Mouse (Mus musculus) adrenal gland, adult 18-20 months (tissue): Measurements from ENCODE around the gene Kank2. TPM values are rescaled to one million over a fixed set of nuclear protein-coding genes. Genes with fewer than 3 reads are reported as not detected.

ENCODE experiments used
- DNase-seq, 2 experiments: peaks; one replicate each; pipeline ENCODE4 v3.0.0; 2021 to 2022; ENCODE audit warnings: low spot score in 2 of 2
- long read RNA-seq, 2 experiments: library from polyadenylated mRNA; stranded (forward); transcript quantifications; one replicate each; pipeline ENCODE4 v2.0.0; 2021
- total RNA-seq, 2 experiments: library from RNA; stranded (reverse); gene quantifications; 1 replicate in 1 of 2; 2 replicates in 1 of 2; pipeline ENCODE4 v1.2.3; 2021

The Kank2 gene
- total RNA-seq, result 10 to 100 TPM; 31.1 to 31.3 TPM
- long read RNA-seq, experiment 1, full-length matches to known transcripts, result 18 of 24 reads
- long read RNA-seq, experiment 1, partial matches to known transcripts, result 4 of 24 reads
- long read RNA-seq, experiment 1, other reads (novel, unspliced or antisense), result 2 of 24 reads
- long read RNA-seq, experiment 2, full-length matches to known transcripts, result 14 of 30 reads
- long read RNA-seq, experiment 2, partial matches to known transcripts, result 11 of 30 reads
- long read RNA-seq, experiment 2, other reads (novel, unspliced or antisense), result 5 of 30 reads

- peak; percentile 92 to 93 for DNase-seq
Observed at GRCm38 (mm10) chr9:21798345-21799009, at the start of gene Kank2. Gene Kank2, minus strand, starts transcription at chr9:21798744.

- no peak for DNase-seq
Observed at GRCm38 (mm10) chr9:21847926-21848325, 49.4 kb upstream of the Kank2 start.

- no peak for DNase-seq
Observed at GRCm38 (mm10) chr9:21847425-21847824, 48.9 kb upstream of the Kank2 start.

DNA sequence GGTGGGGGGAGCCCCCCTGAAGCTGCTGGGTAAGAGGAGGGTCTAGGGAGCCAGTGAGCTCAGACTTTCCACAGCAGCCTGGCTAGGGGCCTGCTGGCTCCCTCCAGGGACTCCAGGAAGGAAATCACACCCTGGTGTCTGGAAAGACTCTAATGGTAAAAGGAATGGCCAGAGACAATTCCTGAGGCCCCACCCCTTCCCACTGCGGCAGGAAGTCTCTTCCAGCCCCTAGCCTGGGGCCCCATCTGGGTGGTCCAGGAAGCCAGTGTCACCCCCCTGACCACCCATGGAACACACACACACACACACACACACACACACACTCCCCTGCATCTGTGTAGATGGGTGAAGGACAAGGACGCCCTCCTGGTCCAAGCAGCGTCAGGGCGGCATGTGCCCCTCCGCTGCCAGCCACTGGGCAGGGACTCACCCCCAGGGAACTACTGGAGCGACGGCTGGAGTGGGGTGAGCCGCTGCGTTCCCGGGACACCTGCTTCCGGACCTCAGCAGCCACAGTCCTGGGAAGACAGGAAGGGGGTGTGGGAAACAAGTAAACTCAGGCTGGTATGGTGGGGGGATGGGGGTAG is 48.3 kb upstream of the Kank2 start:
- DNase-seq, result no peak

DNA sequence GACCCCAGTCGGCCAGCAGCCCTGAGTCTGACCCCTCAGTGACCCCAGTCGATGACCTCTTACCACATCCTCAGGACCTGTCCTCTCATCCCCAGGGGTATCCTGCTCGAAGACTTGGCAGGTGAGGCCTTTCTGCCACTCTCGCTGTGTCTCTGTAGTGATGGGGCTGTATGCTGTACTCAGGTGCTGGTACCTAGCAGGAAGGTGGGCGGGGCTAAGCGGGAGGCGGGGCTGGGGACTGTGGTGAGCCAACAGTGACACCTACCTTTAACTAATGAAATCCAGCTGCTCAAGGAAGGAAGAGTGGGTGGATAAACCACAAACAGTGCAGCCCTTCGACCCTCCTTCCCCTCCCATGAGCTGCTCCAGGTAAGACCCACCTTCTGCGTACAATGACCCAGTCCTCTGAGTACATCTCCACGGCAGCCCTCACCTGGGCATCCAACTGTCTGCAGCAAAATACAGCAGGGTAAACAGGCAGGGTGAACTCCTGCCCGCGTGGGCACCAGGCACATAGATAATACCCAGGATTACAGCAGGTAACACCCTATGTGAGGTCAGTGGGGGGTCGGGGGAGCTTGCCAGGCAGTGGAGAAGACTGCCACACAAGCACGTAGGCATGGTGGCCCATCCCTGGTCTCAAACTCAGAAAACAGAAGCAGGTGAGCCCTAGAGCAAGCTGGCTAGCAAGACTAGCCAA is 47.0 kb upstream of the Kank2 start:
- DNase-seq, result no peak

DNA sequence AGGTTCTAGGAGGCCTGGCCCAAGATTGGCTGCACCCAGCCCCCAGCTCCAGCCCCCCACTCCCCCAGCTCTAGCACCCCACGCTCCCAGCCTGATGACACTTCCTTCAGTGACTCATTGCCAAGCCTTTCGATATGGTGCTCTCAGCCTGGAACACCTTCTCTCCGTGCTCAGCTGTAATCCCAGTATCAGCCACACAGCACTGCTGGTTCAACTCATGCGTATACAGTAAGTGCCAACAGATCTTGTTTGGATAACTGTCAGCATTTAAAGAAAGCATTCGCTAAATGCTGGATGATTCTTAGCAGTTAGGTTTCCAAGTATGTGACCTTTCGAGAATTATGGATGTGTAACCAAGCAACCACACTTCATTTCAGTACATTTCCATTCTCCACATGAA is 44.5 kb upstream of the Kank2 start:
- DNase-seq, result no peak

DNA sequence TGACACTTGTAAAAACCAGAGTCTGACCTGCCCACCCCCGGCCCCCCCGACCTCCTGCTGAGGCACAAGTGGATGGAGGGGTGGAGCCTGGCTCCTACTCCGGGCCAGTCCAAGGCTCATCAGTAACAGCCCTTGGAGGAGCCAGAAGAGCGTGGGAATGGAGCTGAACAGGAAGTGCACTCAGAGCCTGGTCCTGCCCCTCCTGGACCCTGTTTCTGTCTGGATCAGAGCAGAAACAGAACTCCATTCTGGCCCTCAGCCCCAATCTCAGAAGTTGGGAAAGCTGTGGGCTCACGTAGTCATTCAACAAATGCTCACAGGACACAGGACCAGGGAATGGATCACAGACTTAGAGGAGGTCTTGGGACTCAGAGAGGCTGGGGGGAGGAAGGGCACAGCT is 43.8 kb upstream of the Kank2 start:
- DNase-seq, result no peak

GRCm38 (mm10) chr9:21841340-21841739 is 42.8 kb upstream of the Kank2 start:
- no peak for DNase-seq

DNA sequence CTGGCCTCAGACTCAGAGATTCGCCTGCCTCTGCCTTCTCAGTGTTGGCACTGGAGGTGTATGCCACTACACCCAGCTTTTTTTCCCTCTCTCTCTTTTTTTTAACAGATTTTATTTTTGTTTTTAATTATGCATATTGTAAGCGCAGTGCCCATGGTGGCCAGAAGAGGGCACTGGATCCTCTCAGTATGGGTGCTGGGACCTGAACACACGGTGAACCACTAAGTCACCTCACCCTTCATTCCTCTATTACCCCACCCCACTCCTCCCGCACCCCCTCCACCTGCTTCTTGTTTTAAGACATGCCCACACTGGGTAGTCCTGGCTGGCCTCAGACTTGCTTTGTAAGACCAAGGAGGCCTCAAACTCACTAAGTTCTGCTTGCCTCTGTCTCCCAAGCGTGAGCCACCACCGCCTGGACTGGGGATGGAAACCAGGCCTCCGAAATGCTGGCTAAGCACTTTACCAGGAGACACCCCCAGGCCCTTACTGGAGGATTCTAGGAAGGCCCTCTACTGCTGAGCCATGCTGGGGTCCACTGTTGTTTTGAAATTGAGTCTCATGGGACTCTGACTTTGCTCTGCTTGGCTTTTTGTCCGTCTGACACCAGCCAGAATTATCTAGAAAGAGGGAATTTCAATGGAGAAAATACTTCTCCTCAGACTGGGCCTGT is 41.7 kb upstream of the Kank2 start:
- DNase-seq, result peak in 1 of 2 experiments; percentile 62

- no peak for DNase-seq
Observed at GRCm38 (mm10) chr9:21837690-21838089, 39.1 kb upstream of the Kank2 start.

- peak; percentile 50 to 55 for DNase-seq
Observed at GRCm38 (mm10) chr9:21835258-21835912, 36.8 kb upstream of the Kank2 start, which contains the start of gene Angptl8. Gene Angptl8, plus strand, starts transcription at chr9:21835510.

DNA sequence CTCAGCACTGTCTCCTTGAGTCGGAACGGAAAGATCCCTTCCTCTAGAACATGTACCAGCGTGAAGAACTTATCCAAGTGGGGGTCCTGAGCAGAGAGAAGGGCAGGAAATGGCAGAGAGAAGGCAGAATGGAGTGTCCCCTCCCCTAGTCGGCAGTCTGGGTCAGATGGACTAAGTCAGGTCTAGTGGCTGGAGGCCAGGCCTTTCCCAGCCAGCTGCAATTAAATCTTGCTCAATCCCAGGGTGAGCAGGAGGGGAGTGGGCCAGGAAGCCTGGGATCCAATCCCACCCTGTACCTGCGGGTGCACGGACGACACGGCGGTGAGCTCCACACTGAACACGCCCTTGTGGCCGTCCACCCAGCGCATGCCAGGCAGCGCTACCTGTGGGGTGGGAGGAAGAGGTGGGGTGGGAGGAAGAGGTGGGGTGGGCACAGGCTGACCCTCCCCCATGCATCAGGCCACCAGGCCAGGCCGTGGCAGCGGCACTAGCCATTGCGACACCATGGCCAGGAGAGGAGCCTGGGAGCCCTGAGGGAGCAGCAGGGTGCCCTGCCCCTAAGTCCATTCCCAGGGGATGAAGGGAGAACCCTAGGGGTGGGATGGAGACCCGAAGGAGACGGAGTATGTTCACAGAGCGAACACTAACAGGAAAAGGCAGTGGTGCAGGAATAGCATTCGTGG is 33.2 kb upstream of the Kank2 start:
- DNase-seq, result no peak

GRCm38 (mm10) chr9:21830936-21831335 is 32.4 kb upstream of the Kank2 start:
- DNase-seq, result no peak

DNA sequence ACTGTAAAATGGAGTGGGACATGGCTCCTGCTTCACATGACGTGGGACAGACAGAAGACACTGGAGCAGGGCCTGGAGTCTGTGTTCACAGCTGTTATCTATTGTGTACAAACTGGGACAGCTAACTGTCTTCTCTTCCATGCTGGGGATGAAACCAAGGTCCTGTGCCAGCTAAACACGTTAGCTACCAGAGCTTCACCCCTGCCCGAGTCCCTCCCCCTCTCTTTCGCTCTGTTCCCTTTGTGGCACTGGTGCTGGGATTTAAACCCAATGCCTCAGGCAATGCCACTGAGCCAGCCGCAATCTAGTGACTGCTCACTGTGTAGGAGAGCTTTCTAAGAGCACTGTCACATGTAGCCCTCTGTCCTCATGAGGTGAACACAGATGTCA is 31.9 kb upstream of the Kank2 start:
- DNase-seq, result no peak

GRCm38 (mm10) chr9:21829834-21830460 is 31.4 kb upstream of the Kank2 start:
- no peak for DNase-seq

GRCm38 (mm10) chr9:21824366-21824765 is 25.8 kb upstream of the Kank2 start:
- DNase-seq, result no peak

DNA sequence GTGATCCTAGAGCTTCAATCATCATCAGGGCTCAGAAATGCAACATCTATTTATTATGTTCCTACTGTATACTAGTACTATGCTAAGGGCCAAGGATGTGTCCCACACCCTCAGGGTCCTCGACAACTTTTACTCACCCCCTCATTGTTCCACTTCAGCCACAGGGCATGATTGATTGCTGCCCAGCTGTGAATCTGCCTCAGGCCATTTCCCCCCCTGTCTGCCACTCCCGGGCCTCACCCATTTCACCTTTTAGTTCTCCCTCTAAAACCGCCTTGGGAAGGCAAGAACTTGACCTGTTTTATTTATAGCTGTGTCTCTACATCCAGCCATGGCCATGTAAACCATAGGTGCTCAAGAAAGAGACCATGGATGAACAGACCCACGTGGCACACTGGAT is 25.4 kb upstream of the Kank2 start:
- no peak for DNase-seq

DNA sequence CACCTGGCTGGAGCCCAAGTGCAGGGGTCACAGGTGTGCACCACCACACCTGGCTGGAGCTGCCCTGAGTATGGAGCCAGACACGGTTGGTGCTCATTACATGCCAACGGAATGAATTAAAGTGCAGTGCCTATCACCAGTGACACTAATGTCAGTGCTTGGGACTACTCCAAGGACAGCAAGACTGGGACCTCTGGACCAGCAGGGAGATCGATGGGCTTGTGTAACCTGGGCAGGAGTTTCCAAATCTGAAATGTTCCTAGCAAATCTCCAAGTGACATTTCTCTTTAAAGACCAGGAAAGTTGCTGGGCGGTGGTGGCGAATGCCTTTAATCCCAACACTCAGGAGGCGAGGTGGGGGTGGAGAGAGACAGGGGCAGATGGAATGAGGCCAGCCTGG is 24.1 kb upstream of the Kank2 start:
- no peak for DNase-seq

DNA sequence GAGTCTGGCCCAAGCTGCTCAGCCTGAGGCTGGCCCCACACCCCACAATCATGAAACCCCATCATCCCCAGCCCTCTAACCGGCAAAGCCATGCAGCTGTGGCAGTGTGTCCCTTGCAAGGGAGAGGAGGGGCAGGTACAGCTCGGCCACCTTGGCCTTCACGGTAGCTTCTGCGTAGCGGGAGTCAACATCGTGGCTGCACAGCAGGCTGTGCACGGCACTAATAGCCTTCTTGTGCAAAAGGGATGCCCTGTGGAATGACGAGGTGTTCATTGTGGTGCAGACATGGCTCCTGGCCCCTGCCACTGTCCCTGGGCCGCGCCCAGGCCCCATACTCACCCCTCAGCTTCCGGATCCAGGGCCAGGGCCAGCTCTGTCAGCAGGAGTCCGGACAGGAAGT is 21.6 kb upstream of the Kank2 start:
- no peak for DNase-seq
